Mouse (Mus musculus) small intestine, adult 2 months (tissue): ENCODE measurements at regions not wholly inside any gene's neighbourhood (a gene's known extent, or its start where the extent isn't known, plus 50 kb on each side); places are given as distances from the start of the nearest gene placed in this dataset.

Experiments used
- CTCF ChIP-seq: fragments of 200-500 bp; IDR thresholded peaks from 2 replicates; pipeline ENCODE4 v1.5.1; 2012; ENCODE audit warnings: low read depth, mild to moderate bottlenecking, control low read depth, inconsistent platforms, low read length, moderate library complexity, mixed read lengths; ENCODE audit not compliant: insufficient replicate concordance, insufficient read length; ENCODE audit errors: extremely low read depth
- POLR2A ChIP-seq: fragments of 200-500 bp; IDR thresholded peaks from 2 replicates; pipeline ENCODE4 v1.6.1; 2012; ENCODE audit warnings: low read depth, mild to moderate bottlenecking, control low read depth, inconsistent platforms, low read length, moderate library complexity

DNA sequence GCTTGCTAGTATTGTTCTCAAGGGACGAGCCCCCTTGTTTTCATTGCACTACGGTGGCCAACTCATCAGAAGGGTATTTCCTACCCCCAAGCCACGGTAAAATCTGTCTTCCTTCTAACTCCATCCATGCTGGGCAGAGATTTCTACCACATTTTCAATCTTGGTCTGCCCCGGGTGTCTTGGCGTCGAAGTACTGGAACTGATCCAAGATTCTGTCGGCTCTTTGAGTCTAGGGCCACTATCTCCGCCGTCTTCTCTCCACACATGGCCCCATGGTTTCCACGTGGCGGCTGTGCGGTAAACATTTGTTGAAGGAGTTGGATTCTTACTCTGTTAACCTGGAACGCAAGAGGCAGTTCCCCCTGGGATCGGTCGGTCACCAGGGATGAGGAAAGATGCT, 177.0 kb upstream of the Ubl3 start:
- no peak for TF ChIP-seq POLR2A
- TF ChIP-seq CTCF, result no peak
